Mouse (Mus musculus) kidney, adult 18-20 months (tissue): Measurements from ENCODE around the gene Anks1.

Source experiments
- DNase-seq: peaks from one replicate; pipeline ENCODE4 v3.0.0; 2021

Gene Anks1

DNA sequence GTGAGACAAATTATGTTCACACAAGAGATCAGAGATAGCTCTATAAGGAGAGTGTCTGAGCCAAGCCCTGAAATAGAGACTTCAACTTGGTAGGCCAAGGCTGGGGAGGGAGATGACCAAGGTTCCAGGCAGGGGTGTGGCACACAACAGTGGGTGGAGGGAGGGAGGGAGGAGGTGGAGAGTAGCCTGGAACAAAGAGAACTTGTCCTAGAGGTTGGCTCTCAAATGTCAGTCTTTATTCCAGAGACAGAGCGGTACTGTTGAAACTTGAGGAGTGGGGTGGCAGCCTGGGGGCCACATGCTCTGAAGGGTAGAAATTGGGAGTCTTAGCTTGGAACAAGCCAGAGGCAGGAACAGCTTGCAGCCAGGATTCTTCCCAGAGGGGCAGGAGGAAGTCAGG is 91.7 kb downstream of the Anks1 start:
- no peak for DNase-seq

DNA sequence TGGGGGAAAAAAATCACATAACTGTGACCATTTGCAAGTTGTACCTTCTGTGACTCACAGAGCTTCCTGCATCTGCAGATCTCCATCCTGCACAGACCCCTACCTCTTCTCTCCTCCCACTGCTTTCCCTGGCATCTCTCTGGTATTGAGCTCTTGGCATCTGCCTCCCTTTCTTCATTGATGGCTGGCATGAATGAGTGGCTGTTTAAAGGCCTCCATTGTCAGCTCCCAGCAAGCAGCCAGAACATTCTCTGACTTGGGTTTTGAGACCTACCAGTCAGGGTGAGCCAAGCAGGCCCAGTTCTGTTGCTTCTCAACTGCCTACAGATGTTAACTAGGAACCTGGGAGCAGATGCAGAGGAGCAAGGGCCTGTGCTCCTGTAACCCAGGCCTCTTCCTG is 96.3 kb downstream of the Anks1 start:
- no peak for DNase-seq

DNA sequence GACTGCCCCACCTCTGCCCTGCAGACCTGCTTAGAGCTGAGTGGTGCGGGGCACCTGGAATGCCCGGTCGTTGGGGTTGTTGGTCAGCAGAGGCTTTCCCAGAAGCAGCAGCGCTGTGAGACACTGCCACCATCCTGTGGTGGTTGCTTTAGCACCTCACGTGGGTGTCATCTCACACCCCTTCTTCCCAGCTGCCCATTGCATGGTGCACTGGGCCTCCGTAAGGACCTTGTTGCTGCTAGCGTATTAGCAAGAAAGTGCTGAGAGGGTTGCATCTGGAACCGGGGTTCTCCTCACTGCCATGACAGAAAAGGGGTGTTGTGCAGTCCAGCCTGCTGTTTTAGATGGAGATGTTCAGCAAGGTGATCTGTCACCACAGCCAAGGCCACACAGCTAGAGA is 97.1 kb downstream of the Anks1 start:
- no peak for DNase-seq

DNA sequence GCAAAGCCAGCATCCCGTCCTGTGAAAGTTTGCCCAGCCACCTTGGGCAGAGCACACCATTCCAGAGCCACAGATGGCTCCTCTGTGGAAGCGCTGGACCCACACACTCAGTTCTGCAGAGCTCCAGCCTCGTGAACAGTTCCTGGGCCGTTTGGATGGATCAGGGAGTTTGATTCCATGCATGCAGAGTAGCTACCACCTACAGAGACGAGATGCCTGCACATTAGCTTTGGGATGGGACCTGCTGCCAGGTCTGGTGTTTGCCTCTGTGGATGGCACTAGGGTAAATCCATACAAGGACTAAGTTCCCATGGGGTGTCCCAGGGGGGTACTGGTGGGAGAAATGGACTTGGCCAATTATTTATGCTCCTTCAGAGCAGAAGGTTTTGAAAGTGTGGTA is 97.5 kb downstream of the Anks1 start:
- DNase-seq: no peak

DNA sequence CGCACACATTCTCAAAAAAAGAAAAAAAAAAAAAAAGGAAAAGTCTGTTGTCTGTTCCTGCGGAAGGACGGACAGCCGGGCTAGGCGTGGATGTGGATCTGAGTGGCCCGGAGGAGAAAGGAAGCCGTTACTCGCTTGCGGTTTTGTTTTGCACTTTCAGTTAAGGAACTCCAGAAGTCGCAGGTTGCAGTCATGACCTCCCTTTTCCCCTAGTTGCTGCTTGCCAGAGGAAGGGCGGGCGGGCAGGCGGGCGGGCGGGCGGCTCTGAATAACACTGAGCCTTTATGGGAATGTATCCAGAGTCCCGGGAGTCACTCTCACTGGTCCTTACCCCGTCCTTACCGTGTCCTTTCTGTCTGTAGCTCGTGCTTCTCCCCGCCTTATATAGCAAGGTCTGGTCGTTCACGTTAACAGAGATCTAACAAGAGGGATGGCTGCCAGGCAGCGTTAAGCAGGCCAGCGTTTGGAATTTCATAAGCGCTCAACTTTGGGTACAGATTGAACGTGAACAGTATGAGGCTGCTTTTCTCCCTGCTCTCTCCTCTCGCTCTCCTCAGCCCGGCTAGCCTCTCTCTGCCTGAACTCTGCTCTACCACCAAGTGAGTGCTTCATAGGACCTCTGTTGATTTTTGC is 98.2 kb downstream of the Anks1 start:
- DNase-seq: peak; percentile 75

DNA sequence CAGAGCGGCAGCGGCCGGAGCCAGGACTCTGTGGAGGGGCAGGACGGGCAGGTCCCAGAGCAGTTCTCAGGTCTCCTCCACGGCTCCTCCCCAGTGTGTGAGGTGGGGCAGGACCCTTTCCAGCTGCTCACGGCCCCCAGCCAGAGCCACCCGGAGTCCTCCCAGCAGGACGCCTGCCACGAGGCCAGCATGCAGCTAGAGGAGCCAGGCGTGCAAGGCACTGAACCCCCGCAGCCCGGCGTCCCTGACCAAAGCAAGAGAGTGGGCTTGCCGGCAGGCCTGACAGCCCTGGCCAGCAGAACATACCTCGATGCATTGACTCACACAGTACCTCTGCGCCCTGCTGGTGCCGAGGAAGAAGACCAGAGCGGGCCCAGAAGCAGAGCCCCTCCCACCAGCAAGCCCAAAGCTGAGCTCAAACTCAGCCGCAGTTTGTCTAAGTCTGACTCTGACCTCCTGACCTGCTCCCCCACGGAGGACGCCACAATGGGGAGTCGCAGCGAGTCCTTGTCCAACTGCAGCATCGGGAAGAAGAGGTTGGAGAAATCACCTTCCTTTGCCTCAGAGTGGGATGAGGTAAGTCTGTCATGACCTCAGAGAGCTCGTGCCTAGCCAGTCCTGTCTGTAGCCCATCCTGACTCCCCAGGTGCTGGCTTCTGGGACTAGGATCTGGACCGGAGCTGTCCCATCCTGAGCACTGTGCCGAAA is 98.9 kb downstream of the Anks1 start:
- peak; percentile 53 for DNase-seq

DNA sequence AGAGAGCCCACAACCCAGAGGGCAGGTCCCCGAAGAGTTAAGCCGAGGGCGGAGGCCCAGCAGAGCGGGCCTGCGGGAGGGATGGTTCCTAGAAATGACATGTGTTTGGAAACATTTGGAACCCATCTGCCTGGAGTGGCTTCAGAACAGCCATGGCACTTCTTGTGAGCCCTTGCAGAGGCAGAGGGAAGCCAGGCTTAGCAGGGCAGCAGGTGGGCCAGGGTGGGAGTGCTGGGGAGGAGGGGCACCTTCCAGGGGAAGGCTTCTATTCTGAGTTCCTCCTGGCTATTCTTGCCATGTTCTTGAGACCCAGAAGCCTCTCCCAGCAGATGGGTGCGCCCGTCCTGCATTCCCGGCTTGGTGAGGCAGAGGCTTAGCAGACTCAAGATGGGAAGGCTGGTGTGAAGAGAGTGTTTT is 99.5 kb downstream of the Anks1 start:
- DNase-seq: no peak

DNA sequence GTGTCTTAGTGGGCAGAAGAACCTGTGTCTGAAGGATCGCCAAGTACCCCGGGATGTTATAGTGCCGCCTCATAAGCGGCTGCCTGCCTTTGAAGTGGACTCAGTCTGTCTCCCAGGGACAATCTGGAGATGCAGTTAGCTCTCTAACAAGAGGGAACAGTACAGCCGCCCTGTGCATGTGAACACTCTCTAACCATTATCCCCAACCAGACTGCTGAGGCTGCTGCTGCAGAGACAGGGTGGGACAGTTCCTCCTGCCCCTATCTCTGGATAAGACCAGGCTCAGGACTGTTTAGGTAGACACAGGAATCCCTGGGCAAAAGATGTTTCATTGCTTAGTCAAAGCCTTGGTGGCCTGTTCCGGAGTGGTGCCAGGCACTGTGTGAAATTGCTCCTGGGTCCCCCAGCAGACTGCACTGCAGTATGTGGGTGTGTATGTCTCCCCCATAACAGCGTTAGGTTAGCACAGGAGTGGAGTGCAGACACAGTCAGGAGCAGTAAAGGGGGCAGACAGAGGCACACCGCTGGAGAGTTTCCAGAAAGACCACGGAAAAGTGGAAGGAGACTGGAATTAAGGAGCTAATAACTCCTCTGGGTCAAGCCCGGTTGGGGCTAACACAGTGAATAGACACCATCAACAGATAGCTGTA is 100.1 kb downstream of the Anks1 start:
- no peak for DNase-seq

DNA sequence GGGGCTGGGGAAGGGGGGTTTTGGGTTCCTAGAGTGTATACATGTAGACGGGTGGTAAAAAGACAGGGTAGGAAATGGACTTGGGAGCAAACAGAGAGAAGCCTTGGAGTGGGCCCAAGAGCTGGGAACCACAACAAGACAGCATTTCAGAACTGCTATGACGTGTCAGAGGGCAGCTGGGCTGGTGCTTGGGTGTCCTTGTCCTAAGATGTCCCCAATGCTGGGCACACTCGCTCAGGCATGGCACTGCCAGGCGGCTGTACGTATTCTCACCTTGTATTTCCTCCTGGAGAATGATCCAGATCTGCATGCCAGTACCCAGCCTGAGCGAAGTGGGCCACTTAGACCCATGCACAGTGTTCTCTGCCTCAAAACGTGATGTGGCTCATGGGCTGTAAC is 100.6 kb downstream of the Anks1 start:
- DNase-seq: no peak

DNA sequence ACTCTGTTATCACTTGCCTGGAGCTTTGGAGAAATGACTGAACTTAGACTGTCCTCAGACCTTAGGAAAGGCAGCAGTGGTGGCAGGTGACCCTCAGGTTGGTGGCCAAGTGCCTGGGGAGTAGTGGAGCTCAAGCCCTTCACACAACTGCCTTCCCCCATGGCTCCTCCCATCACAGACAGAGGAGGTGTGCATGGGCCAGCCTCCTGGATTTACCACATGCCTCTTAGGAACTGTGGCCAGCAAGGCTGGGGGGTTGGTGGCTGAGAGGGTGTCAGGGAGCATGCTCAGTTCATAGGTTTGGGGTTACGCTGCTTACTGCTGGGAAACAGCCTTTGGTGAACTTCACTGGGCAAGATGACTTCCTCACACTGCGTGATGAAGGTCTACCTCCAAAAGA is 101.8 kb downstream of the Anks1 start:
- DNase-seq: no peak

DNA sequence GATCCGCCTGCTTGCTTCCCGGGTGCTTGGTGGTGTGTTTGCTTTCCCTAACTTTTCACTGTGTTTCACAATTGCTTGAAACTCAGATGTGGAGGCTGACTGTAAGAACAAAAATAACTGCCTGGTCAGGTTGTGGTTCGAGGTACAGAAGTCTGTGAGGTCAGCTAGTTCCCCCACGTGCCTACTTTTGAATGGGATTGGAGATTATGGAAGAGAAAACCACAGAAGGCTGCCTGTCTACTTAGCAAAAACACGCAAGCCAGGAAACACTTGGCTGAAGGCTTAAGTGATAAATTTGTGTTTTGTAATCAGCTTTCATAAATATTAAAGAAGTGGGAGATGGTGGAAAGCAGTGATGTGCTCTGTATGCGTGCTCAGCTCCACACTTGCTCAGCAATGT is 103.7 kb downstream of the Anks1 start:
- DNase-seq: no peak

DNA sequence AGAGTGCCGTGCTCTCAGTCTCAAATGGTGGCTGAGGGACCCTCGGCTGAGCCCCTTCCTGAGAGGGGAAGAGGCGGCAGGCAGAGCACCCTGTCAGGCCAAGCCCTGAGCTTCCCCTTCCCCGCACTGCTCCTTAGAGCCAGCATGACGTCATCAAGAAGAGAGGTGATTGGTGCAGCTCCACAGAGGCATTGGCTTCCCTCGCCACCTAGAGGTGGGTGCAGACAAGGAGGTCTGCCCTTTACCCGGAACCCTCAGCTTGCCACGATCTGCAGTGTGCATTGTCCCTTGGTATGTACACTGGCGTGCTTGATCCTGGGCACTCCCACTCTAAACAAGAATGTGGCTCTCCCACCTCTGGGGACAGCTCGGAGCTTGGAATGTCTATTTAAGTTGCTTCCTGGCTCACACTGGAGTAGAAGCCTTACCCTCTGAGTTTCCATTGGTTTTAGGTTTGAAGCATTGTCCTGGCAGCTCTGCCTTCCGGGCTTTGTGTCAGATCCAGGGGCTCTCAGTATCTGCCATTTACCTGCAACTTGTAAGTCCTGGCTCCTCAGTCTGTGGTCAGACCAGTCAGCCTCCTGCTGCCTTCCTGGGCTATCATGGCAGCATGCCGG is 104.3 kb downstream of the Anks1 start:
- DNase-seq: peak; percentile 70

DNA sequence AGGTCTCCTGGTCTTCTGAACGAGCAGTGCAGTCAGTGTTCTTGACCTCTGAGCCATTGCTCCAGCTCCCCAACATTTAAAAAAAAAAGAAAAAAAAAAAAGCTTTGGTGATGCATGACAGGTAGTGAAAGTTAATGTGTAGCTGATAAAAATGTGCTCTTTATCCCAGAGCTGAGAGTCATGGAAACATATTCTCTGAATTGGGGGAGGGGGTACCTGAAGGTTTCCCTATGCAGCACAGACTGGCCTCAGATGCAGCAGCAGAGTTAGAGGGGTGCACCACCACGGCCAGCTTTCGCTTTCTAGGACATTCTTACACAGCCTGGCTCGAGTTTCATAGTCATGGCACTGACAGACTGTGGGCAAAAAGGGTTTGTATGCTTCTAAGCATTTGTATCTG is 105.3 kb downstream of the Anks1 start:
- no peak for DNase-seq

DNA sequence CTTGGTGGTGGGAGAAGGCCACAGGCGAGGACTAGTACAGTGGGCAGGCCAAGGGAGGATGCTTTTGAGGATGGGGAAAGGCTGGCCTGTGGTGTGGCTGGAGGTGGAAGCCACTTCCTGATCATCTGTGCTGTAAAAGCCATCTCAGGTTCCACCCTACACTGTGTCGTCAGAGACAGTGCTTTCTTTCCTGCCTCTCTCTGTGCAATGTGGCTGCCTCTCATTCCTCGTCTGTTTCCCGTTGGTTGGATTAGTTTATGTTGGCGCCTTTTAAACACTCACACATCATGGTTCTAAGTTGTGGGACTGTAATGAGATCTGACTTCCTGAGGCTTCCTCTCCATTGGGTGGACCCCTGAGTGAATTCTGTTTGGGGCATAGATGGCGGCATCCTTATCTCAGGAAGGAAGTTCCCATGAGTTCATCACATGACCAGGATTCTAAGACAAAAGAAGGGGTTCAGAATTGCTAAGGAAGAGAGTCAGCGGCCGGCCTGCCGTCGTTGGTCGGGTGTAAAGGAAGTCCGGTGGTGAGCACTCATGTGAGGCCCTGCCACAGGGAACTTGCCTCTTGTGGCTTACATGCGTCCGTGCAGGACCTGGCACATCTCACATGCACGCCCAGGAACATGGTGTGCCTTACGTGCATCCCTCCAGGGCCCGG is 106.1 kb downstream of the Anks1 start:
- DNase-seq: no peak

DNA sequence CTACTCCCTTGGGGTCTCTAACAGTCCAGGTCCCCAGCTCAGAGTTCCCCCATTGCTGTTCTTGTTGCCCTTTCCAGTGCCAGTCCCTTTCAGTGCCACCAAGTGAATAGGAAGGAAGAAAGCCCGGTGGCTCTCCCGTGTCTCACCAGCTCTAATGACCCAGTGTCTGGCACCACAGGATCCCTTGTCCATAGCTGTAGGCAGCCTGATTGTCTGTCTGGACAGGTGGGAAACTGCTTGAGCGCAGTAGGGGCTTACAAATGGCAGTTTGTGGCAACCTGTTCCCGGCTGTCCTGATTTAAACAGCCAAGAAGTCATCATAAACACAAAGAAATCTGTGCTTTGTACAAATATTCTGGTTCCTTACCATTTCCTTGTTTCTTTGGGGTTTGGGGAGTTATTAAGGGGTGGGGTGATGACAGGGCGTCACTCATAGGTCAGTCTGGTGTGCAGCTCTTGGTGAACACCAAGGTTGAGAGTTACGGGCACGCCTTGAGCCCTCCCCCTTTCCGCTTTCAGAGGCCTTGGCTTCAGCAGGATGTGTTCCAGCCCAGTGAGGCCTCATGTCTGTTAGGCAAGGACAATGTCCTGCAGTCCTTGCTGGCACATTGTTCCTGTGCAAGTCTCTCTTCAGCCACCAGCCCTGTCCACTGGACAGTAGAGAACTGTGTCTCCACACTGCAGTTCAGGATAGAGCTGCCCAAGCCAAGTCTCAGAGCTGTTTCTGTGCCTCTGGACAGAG is 107.1 kb downstream of the Anks1 start:
- peak; percentile 74 for DNase-seq

DNA sequence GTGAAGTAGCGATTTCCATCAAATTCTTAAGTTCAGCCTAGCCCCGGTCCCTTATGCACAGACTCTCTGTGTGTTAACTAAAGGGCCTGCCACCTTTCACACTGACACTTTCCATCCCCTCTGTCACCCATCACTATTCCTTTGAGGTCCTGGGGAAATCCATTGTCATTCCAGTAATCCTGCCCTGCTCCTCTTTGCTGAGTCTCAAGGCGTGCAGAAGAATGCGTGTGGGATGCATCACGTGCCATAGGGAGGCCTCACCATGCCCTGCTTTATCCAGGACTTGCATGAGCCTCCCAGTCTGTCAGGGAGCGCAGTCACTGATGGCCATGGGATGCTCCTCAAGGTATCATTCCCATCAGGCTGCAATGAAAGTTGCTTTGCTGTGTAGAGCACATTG is 109.2 kb downstream of the Anks1 start:
- no peak for DNase-seq

DNA sequence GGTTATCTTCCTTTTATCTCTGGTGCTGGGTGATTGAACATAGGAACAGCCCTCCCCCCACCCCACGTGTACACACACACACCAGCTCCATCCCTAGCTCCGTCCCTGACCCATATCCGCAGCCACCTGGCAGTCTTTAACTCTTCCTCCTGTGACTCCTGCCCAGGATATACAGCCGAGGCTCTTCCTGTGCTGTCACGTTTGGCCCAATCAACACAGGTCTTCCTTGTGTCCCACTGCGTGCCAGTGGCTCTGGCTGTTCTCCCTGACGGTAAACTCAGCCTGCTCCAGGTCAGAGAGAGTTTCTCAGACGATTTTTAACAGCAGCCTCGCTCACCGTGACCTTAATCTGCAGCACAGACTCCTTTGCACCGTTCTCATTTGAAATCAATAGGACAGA is 109.7 kb downstream of the Anks1 start:
- no peak for DNase-seq

DNA sequence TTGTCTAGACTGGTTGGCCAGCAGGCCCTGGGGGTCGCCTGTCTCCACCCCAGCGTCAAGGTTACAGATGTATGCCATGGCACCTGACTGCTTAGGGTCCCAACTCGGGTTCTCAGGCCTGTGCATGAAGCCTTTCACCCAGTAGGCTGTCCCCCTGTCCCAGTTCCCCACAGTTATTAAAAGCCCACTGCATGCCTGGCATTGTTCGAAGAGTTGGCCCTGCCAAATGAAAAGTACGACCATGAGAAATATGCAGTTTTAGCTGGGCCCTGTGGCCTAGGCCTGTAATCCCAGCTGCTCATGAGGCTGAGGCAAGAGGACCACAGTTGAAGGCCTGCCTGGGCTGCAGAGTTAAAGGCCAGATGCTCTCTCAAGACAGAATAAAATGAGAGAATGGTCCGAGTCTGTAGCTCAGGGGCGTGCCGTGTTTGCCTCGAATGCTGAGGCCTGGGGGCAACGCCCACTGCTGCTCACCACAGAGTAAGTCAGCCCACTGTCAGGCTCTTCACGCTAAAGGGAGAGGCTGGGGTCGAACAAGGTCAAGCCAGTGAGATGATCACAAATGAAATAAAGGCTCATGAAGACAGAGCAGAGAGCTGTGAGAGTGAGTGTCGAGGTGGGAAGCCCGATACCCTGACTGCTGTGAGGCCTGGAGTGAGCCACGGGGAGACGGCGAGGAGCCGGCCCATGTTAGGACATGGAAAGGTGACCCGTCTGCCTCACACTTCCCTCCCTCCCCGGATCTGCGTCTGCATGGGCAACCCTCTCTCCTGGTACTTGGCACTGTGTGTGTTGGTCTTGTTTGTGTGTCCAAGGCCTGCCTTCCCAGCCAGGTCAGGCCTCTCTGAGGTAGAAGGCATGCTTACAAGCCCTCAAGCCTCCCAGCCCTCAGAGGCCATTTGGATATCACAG is 110.9 kb downstream of the Anks1 start:
- no peak for DNase-seq

DNA sequence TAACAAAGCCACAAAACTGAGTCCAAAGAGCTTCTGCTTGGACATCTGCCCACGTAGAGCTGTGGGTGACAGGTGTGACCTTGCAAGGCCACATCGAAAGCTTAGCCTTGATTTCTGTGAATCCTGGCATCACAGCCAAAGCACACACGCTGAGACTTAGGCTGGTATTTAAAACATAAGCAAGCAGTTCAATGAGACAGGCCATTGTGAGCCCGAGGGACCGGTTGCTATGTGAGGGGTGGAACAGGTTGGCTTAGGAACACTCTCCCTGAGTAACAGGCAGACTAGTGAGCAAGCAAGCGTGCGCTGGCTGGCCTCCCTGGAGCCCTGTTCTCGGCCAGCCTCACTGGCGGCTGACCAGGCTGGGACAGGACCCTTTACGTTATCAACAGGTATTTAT is 112.8 kb downstream of the Anks1 start:
- peak; percentile 69 for DNase-seq

DNA sequence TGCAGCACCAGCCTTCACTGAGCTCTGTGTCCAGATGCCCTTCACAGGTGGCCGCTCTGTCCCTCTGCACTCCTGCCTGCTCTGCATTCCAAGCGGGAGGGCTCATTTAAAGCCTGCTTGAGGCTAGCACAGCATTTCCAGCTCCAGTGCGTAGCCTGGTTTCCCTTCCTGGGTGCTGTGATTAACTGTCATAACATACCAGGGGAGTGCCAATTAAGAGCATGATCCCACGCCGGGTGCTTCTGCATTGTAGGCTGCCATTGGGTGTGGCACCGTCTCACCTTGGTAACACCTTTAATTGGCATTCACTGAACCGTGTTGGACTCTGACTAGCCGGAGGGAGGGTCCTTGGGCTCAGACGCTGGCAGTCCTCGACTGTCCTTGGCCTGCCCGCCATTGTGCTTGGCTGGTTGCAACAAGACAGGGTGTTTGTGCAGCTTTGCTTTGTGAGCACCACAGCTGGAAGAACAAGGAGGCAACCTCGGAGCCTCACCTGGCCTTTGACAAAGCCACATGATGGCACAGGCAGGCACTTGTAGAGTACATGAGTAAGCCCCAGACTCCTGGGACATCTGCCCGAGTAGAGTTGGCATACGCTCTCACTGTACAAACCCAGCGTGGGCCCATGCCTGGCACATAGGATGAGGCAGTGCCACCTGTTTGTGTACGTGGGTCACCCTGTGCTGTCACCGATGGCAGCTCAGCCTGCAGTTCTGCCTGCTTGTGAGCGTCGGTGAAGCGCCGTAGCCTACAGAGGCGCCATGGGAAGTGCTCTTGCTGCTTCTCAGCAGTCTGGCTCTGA is 113.9 kb downstream of the Anks1 start:
- peak; percentile 77 for DNase-seq

DNA sequence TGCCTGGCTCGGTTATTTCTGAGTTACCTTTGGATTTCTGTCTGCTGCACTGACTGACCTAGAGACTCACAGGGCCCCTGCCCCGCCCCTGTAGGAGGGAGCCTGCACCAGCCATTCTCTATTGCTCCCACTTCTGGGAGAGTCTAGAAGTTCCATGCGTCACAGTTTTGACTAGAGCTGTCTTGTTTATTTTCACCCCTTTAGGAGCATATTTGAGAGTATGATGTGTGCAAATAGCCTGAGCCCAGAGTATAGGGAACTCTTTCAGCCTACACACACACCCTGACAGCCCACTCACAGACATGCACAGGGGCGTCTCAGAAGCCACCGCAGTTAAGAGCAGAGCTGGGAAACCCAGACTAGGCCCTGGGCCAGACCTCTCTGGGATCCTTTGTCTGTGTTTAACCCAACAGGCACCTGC is 116.4 kb downstream of the Anks1 start:
- peak; percentile 72 for DNase-seq
